Mouse (Mus musculus) G1E (cell line): ENCODE data around the gene Canx.

Experiments
- CTCF ChIP-seq: IDR thresholded peaks from 2 replicates; pipeline ENCODE4 v1.5.1; 2012; ENCODE audit warnings: low read depth, low read length, inconsistent platforms, mixed read lengths
- GATA1 ChIP-seq: IDR thresholded peaks from 2 replicates; pipeline ENCODE4 v1.6.1; 2012; ENCODE audit warnings: borderline replicate concordance, low read length, inconsistent platforms, mixed read lengths

GRCm38 (mm10) chr11:50280053-50280452 is 45.4 kb downstream of the Canx start:
- TF ChIP-seq CTCF (no peak), GATA1 (no peak)
